Mouse (Mus musculus) stomach, postnatal 0 days (tissue): ENCODE data around the gene Bmt2.

Experiments used
- CTCF ChIP-seq: IDR thresholded peaks from 2 replicates; pipeline ENCODE4 v1.5.1; 2016; ENCODE audit warnings: antibody characterized with exemption, low read depth, mild to moderate bottlenecking, moderate library complexity
- EP300 ChIP-seq: optimal IDR thresholded peaks from 2 replicates; pipeline ENCODE3; 2016; ENCODE audit warnings: antibody characterized with exemption

- TF ChIP-seq EP300 = no peak
- no peak for TF ChIP-seq CTCF
Observed at GRCm38 (mm10) chr6:13678349-13678748, 583 bp upstream of the Bmt2 start.
